Mouse (Mus musculus): ENCODE data around the gene Ankrd34a.

- TF ChIP-seq CTCF (IDR thresholded peaks at IDR 0.05; ENCODE audit: low read depth) (no peak), EP300 (optimal IDR thresholded peaks at IDR 0.05) (no peak)
Observed at GRCm38 (mm10) chr3:96569966-96570605, 26.4 kb upstream of the Ankrd34a start.

Measured in stomach, postnatal 0 days (tissue).